Mouse (Mus musculus): ENCODE data around the gene Atp6v1c2. TPM values are rescaled to one million over a fixed set of nuclear protein-coding genes. Genes with fewer than 3 reads are reported as not detected.

The Atp6v1c2 gene
- polyA plus RNA-seq, 1 experiment from 2014 or later: 19.2 TPM

- Histone ChIP-seq H3K4me1 (replicated peaks; ENCODE audit: insufficient read depth, low read length) (no peaks in the 10 kb centered on the region), H3K27ac (no peak overlapping the region), H3K9ac (ENCODE audit: low read depth, low read length) (no peak overlapping the region), H3K4me3 (replicated peaks; ENCODE audit: low read depth, low read length) (no peak overlapping the region), H3K4me2 (ENCODE audit: low read length) (no peak overlapping the region), H3K36me3 (ENCODE audit: insufficient read depth, low read length) (peaks cover 22% of the 10 kb centered on the region; the same call in 1 of the 2 replicates), H3K27me3 (ENCODE audit: insufficient read depth, low read length) (no peaks in the 10 kb centered on the region), H3K9me3 (replicated peaks; ENCODE audit: low read length) (no peaks in the 10 kb centered on the region)
- ATAC-seq (replicated peaks; ENCODE audit: low FRiP score, low read depth) (no peak), DNase-seq (ENCODE audit: low spot score) (no peak)
- no peak for TF ChIP-seq CTCF (IDR thresholded peaks at IDR 0.05; ENCODE audit: low read depth)
- WGBS: 70% methylated on average over 7 of the region's 7 CpGs
Observed at GRCm38 (mm10) chr12:17369551-17370325, 40.6 kb upstream of the Atp6v1c2 start.

GRCm38 (mm10) chr12:17369111-17369510 lies 40.0 kb upstream of the Atp6v1c2 start:
- ATAC-seq (replicated peaks; ENCODE audit: low FRiP score, low read depth) (no peak), DNase-seq (ENCODE audit: low spot score) (no peak)
- 94% methylated on average over 3 of the region's 3 CpGs for WGBS
- Histone ChIP-seq H3K4me3 (replicated peaks; ENCODE audit: low read depth, low read length) (no peak overlapping the region), H3K27me3 (ENCODE audit: insufficient read depth, low read length) (no peaks in the 10 kb centered on the region), H3K27ac (no peak overlapping the region), H3K4me2 (ENCODE audit: low read length) (no peak overlapping the region), H3K9me3 (replicated peaks; ENCODE audit: low read length) (no peaks in the 10 kb centered on the region), H3K36me3 (ENCODE audit: insufficient read depth, low read length) (peaks cover 19% of the 10 kb centered on the region; the same call in 1 of the 2 replicates), H3K9ac (ENCODE audit: low read depth, low read length) (no peak overlapping the region), H3K4me1 (replicated peaks; ENCODE audit: insufficient read depth, low read length) (no peaks in the 10 kb centered on the region)
- TF ChIP-seq CTCF (IDR thresholded peaks at IDR 0.05; ENCODE audit: low read depth): no peak

- Histone ChIP-seq H3K4me1 (replicated peaks; ENCODE audit: insufficient read depth, low read length) (no peaks in the 10 kb centered on the region), H3K36me3 (ENCODE audit: insufficient read depth, low read length) (peaks cover 29% of the 10 kb centered on the region)
- WGBS: 58% methylated on average over 5 of the region's 5 CpGs
Observed at GRCm38 (mm10) chr12:17366981-17367380, 37.8 kb upstream of the Atp6v1c2 start.

GRCm38 (mm10) chr12:17362316-17362715 lies 33.2 kb upstream of the Atp6v1c2 start:
- WGBS: 83% methylated on average over 5 of the region's 5 CpGs
- TF ChIP-seq CTCF (IDR thresholded peaks at IDR 0.05; ENCODE audit: low read depth): no peak
- peaks cover 42% of the 10 kb centered on the region for H3K36me3 ChIP-seq (ENCODE audit: insufficient read depth, low read length)
- no peaks in the 10 kb centered on the region for H3K4me1 ChIP-seq (replicated peaks; ENCODE audit: insufficient read depth, low read length)
- 0 out of 2 replicates have a peak overlapping the region, but pooled peaks have one; percentile 11 for H3K27ac ChIP-seq
- H3K9ac ChIP-seq (ENCODE audit: low read depth, low read length): no peak overlapping the region
- no peak for ATAC-seq (replicated peaks; ENCODE audit: low FRiP score, low read depth)
- no peak overlapping the region for H3K4me3 ChIP-seq (replicated peaks; ENCODE audit: low read depth, low read length)
- no peaks in the 10 kb centered on the region for H3K27me3 ChIP-seq (ENCODE audit: insufficient read depth, low read length)
- DNase-seq (ENCODE audit: low spot score): no peak
- H3K4me2 ChIP-seq (ENCODE audit: low read length): no peak overlapping the region
- no peaks in the 10 kb centered on the region for H3K9me3 ChIP-seq (replicated peaks; ENCODE audit: low read length)

More at GRCm38 (mm10) chr12:17366981-17367380, 37.8 kb upstream of the Atp6v1c2 start:
- DNase-seq (ENCODE audit: low spot score): peak; percentile 83
- Histone ChIP-seq H3K4me2 (ENCODE audit: low read length) (no peak overlapping the region), H3K27me3 (ENCODE audit: insufficient read depth, low read length) (no peaks in the 10 kb centered on the region), H3K27ac (no peak overlapping the region), H3K4me3 (replicated peaks; ENCODE audit: low read depth, low read length) (no peak overlapping the region), H3K9me3 (replicated peaks; ENCODE audit: low read length) (no peaks in the 10 kb centered on the region), H3K9ac (ENCODE audit: low read depth, low read length) (no peak overlapping the region)
- peak; percentile 82 for TF ChIP-seq CTCF (IDR thresholded peaks at IDR 0.05; ENCODE audit: low read depth)
- ATAC-seq (replicated peaks; ENCODE audit: low FRiP score, low read depth): peak; percentile 95

- Histone ChIP-seq H3K27ac (no peak overlapping the region), H3K27me3 (ENCODE audit: insufficient read depth, low read length) (no peaks in the 10 kb centered on the region), H3K4me3 (replicated peaks; ENCODE audit: low read depth, low read length) (no peak overlapping the region), H3K9me3 (replicated peaks; ENCODE audit: low read length) (no peaks in the 10 kb centered on the region), H3K4me2 (ENCODE audit: low read length) (no peak overlapping the region), H3K4me1 (replicated peaks; ENCODE audit: insufficient read depth, low read length) (no peaks in the 10 kb centered on the region), H3K9ac (ENCODE audit: low read depth, low read length) (no peak overlapping the region), H3K36me3 (ENCODE audit: insufficient read depth, low read length) (peaks cover 45% of the 10 kb centered on the region)
- WGBS: 67% methylated on average over 4 of the region's 4 CpGs
- DNase-seq (ENCODE audit: low spot score) (no peak), ATAC-seq (replicated peaks; ENCODE audit: low FRiP score, low read depth) (no peak; the same call in 1 of the 2 replicates)
- TF ChIP-seq CTCF (IDR thresholded peaks at IDR 0.05; ENCODE audit: low read depth): no peak
Observed at GRCm38 (mm10) chr12:17360650-17361049, 31.5 kb upstream of the Atp6v1c2 start.

GRCm38 (mm10) chr12:17360104-17360503 lies 30.9 kb upstream of the Atp6v1c2 start:
- Histone ChIP-seq H3K27ac (no peak overlapping the region), H3K4me3 (replicated peaks; ENCODE audit: low read depth, low read length) (no peak overlapping the region), H3K27me3 (ENCODE audit: insufficient read depth, low read length) (no peaks in the 10 kb centered on the region), H3K9ac (ENCODE audit: low read depth, low read length) (no peak overlapping the region), H3K4me1 (replicated peaks; ENCODE audit: insufficient read depth, low read length) (no peaks in the 10 kb centered on the region), H3K4me2 (ENCODE audit: low read length) (no peak overlapping the region), H3K9me3 (replicated peaks; ENCODE audit: low read length) (no peaks in the 10 kb centered on the region), H3K36me3 (ENCODE audit: insufficient read depth, low read length) (peaks cover 47% of the 10 kb centered on the region)
- no peak for TF ChIP-seq CTCF (IDR thresholded peaks at IDR 0.05; ENCODE audit: low read depth)
- DNase-seq (ENCODE audit: low spot score) (no peak), ATAC-seq (replicated peaks; ENCODE audit: low FRiP score, low read depth) (no peak)
- 83% methylated on average over 9 of the region's 9 CpGs for WGBS
